Mouse (Mus musculus) retina, adult 2 months (tissue): Measurements from ENCODE around the gene Polg2.
"Not testable (repeated sequence)": the region's sequence is repeated elsewhere in the genome, so short reads cannot be mapped to it uniquely, and the experiment has no call there.

Source experiments
- DNase-seq: peaks from one replicate; pipeline ENCODE4 v3.0.0-alpha.2; 2012; ENCODE audit warnings: low read depth, low spot score

The Polg2 gene

DNA sequence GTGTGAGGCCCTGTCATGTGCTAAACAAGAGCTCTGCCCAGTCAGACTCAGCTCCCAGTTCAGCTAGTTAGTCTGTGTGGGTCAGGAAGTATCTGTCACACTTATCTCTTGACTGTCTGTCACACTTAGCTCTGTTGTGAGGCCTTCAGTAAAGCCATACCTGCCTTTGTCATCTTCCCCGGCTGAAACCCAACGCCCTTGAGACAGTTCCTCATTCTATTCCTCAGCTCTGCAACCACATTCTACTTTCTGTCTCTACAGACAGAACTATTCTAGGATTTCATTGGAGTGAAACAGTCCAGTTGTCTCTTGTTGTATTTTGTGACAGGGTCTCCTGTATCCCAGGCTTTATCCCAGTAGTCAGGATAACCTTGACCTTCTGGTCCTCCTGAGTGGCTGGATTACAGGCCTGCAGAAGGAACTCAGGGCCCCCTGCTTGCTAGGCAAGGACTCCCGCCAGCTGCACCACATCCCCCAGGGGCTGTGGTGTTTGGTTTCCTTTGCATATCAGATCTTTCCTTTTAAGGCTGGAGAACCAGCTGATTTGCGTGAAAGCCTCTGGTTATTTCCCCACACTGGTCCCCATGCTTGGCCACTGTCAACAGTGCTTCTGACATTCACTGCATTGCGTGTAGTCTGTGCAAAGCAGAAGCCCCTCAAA lies 17.1 kb downstream of the Polg2 start:
- DNase-seq: no peak

DNA sequence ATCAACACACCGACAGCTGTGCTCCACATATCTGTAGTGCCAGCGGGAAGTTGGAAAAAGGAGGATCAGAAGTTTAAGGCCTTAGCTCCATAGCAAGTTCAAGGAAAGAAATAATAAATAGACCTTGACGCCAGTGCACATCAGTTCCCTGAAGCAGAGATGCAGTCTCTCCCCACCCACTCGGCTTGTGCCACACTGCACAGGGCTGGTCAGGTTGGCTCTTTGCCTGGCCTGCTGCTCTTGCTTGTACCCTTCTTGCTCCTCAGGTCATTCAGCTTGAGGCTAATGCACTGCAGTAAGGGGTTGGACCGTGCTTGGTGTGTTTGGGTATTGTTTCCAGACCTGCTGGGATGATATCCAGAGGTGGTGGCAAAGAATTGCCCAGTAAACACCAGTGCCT lies 18.8 kb downstream of the Polg2 start:
- DNase-seq: no peak

DNA sequence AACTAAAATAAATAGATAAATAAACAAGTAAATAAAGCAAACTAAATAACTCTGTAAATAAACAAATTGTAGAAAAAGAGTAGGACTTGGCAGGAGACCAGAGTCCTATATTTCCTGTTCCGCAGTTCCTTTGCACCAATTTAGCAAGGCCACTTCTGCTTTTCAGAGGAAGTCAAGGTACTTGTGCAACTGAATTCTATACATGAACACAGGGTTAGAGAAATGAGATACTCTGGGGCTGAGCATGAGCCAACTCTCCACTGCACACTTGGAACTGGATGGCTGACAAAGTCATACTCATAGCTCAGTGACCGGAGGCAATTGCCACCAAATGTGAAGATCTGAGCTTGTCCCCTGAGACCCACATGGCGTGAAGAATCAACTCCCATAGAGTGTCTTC lies 20.3 kb downstream of the Polg2 start:
- no peak for DNase-seq

DNA sequence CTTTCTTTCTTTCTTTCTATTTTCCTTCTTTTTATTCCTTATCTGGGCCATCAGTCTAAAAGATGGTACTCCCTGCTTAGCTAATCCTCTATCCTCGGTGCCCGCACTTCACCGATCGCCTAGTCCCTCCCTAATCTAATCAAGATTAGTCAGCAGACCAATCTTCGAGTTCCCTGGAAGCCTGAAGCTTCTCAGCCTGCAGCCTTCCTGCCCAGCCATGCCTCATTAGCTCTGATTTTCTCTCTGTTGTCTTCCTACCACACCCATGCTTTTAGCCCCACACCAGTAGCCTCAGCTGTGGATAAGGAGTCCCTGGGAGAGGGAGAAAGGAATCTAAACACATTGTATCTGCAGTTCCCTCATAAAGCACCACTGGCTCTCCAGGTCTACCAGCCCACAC lies 23.8 kb downstream of the Polg2 start:
- DNase-seq: no peak

DNA sequence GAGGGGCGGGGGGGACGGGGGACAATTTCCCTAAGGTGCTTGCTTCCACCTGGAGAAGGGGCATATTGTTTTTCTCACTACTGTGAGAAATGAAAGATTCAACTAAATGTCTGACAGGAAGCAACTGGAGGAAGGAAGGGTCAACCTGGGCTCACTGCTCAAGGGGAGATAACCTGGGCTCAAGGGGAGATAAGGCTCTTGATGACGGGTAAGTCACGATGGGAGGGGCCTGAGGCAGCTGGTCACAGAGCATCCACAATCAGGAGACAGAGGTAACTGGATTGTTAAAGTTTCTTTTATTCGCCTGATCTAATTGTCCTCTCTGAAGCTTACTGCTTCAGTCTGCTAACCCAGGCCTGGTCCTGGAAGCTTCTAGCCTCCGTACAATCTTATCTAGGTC lies 26.0 kb downstream of the Polg2 start:
- no peak for DNase-seq

DNA sequence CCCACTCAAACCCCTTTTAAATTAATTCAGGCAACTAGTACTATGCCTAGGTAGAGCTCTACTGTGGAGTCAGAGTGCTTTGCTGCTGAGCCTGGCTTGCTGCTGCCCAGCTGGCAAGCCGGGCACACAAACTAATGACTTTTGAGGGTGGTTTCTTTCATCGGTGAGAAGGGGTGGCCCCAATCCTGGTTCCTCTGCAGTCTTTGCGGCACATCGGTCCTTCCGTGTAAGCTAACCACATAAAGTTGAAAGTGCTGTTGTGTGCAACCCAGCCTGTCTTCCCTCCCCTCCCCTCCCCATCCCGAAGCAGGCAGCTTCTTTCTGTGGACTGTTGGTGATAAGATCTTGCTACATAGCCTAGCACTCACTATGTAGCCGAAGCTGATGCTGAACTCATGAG lies 27.2 kb downstream of the Polg2 start:
- no peak for DNase-seq

DNA sequence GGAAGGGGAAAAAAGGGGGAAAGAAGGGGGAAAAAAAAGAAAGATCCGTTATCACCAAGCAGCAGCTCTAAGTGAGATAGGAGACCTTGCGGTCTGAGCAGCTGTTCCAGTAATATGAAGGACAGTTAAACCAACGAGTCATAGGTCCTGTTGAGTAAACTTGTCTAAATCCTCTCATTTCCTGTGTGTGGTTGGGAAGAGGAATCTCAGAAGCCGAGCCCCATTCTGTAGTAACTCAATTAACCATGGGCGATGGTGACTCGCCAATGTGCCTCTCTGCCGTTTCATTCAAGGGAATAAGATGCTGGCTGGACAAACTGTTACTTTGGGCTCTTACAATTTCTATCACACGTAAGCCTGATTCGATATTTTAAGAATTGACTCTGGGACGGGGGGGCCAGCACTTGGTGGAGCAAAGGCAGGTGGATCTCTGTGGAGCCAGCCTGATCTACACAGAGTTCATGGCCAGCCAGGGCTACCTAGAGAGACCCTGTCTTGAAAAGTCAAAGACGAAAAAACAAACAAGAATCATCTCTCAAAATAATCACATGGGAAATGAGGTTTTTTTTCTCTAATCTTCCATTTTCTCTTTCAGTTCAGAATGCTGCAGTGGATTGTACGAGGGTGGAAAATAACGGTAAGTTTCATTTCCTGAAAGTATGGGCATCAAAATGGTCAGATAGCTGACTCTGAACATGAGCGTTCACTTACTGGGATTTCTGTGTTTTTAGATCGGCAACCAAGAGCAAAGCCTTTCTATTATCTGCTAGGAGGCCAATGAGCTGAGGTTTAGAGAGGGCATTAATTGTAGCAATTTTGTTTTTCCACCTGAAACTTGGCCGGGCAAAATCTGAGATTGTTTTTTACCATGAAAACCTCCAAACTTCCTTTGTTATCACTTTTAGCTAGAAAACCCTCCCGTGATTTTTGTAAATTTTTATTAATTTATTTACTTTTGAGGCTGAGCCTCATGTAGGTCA lies 28.0 kb downstream of the Polg2 start, which contains the start of gene Milr1:
Gene Milr1, plus strand, starts transcription at position 188 of the 980 bp plus-strand sequence.
- DNase-seq: no peak

DNA sequence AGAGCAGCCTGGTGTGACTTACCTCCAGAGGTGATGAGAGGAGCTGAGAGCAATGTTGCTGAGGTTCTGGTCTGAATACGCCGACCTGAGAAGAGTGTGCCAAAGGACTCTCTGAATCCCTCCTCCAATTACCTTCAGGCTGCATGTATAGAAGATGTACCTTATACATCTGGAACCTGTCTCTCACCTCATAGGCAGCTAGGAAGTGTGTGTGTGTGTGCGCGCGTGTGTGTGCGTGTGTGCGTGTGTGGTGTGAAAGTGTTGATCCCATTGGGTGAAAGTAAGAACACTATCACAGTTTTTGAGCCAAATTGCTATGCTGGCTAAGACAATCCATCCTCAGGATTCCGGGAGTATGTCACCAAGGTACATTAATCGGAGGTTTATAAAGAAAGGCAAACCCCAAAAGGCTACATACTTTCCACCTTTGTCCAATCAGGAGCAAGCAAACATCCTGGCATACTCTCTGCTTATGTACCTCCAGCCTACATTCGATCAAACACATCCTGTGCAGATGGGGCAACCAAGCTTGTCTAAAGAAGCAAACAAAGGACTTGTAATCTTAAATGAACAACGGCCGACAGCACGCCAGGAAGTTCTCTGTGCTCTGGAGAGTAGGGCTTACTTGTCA lies 29.1 kb downstream of the Polg2 start, which contains the start of gene Pecam1:
Gene Pecam1, minus strand, starts transcription at position 508 of the 631 bp plus-strand sequence.
- no peak for DNase-seq

DNA sequence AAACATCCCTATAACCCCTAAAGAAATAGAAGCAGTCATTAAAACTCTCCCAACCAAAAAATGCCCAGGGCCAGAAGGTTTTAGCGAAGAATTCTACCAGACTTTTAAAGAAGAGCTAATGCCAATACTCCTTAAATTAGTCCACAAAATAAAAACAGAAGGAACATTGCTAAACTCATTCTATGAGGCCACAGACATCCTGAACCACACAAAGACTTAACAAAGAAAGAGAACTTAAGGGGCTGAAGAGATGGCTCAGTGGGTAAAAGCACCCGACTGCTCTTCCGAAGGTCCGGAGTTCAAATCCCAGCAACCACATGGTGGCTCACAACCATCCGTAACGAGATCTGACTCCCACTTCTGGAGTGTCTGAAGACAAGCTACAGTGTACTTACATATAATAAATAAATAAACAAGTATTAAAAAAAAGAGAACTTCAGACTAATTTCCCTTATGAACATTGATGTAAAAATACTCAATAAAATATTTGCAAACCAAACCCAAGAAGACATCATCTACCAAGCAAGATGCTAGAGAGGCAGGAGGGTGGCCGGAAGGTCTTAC lies 29.7 kb downstream of the Polg2 start:
- not testable (repeated sequence) for DNase-seq

DNA sequence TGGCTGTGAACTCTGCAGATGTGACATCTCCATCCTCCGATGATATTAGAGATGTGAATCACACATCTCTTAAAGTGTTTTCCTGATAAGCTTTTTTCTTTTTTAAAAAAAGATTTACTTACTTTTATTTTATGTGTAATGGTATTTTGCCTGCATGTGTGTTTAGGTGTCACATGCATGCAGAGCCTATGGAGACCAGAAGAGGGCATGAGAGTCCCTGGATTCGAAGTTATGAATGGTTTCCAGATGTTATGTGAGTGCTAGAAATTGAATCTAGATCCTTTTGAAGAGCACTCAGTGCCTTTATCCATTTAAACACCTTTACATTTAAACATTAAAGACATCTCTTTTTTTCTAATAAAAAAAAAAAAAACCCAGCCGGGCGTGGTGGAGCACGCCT lies 34.4 kb downstream of the Polg2 start:
- no peak for DNase-seq

DNA sequence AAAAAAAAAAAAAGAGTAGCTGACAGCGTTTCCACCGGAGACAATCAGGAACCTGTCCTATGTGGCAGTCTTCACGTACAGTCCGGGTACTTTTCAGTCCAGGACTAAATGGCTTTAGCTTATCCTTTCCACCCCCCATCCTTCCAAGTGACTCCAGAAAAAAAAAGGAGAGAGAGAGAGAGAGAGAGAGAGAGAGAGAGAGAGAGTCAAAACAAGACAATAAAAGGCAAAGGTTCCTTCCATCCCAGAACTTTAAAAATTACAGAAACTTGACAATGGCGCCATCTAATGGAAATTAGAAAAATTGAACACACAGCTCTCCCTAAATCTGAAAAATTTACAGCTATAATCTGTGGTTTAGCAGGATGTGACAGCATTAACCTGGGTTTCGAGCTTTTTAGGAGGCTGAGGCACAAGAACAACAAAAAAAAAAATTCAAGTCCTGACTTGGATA lies 36.9 kb downstream of the Polg2 start:
- DNase-seq: no peak

DNA sequence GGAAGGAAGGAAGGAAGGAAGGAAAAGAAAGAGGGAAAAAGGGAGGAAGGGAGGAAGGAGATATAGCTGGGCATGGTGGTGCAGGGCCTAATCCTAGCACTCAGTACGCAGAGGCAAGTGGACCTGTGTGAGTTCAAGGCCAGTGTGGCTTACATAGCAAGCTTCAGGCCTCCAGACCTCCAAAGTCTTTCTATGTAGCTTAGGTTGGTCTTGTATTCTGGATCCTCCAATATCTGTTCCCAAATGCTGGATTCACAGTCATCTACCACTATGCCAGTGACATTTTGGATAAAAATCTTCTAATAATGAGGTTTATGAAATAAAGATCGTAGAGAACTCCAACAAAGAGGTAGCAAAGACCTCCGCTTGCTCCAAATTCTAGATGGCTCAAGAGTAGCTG lies 37.5 kb downstream of the Polg2 start:
- DNase-seq: no peak

DNA sequence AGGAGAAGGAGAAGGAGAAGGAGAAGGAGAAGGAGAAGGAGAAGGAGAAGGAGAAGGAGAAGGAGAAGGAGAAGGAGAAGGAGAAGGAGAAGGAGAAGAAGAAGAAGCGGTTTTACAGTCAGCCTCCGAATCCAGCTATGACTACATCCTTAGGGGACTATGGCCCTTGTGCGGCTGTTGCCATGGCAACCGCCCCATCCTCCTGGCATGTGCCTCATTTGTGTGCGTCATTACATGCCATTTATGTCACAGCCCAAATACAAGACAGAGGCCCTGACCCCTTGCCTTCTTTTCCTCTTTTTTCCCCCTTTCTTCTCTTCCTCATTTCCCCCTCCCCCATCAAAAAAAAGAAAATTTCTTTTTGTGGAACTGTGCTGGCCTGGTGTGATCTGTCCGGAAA lies 38.1 kb downstream of the Polg2 start:
- no peak for DNase-seq

DNA sequence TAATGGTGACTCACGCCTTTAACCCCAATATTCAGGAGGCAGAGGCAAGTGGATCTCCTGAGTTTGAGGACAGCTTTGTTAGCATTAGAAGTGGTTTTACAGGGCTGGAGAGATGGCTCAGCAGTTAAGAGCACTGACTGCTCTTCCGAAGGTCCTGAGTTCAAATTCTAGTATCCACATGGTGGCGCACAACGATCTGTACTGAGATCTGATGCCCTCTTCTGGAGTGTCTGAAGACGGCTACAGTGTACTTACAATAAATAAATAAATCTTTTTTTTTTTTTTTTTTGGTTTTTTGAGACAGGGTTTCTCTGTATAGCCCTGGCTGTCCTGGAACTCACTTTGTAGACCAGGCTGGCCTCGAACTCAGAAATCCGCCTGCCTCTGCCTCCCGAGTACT lies 38.6 kb downstream of the Polg2 start:
- DNase-seq: not testable (repeated sequence)

DNA sequence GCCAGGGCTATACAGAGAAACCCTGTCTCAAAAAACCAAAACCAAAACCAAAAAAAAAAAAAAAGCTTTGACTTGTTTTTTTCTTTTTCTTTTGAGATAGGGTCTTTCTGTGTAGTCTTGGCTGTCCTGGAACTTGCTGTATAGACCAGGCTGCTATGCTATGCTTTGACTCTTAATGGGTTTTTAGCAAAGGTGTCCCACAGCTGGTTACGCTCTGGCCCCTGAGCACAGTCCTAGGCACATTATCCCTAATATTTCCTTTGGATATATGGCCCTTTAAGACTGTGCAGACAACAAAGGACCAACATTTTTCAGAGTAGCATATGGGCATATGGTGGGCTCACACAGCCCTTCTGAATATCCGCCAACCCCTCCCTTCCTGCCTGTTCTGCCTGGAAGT lies 40.2 kb downstream of the Polg2 start:
- DNase-seq: no peak

DNA sequence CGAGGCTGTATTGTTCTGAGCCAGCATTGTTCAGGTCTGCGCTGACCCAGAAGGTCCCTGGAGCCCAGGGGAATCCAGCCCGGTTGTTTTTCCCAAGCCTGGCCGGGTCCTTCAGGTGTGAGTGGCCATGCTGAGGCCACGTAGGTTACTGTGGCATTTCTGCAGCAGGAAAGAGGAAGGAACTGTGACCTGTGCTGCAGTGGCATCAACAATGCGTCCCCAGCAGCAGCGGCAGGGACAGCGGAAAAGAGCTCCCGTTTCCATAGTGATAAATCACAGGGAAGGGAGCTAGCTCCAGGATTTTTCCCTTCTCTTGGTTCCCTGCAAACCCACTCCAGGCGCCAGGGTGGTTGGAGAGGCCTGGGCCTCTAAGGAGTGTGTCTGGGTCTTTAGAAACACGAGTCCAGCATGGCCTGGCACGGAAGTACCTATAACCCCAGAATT lies 42.1 kb downstream of the Polg2 start:
- no peak for DNase-seq

DNA sequence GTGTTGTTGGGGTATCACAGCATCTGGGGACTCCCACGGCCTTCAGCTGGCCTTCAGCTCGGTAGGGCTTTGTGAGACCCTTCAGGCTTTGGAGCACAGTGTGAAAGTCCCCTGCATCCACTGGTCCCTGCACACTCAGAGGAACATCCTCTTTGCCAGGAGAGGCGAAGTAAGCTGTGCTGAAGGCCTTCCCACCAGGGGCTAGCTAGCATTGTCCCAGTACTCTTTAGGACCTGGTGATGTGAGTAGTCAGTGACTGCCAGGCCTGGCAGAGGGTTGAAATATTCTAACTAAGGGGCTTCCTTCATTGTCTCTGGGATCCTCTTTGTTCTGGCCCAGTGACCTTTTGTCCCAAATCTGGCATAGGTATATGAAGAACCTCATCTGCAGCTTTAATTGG lies 42.7 kb downstream of the Polg2 start:
- DNase-seq: no peak

DNA sequence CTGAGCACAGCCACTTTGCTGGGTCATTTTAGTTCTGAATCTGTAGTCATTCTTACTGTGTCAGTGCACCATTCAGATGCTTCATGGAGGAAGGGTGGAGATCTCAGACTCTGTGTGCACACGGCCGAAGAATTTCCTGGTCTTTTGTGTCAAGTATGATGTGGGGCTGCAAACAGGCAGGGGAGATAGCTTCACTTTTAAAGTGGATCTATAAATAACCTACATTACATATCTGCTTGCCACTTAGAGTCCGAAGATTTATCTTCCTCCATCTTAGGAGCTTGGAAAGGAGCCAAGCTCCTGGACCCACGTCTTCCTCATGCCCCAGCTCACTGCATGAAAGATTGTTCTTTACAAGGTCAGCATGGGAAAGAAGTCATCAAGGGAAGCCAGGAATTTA lies 48.6 kb downstream of the Polg2 start:
- no peak for DNase-seq

DNA sequence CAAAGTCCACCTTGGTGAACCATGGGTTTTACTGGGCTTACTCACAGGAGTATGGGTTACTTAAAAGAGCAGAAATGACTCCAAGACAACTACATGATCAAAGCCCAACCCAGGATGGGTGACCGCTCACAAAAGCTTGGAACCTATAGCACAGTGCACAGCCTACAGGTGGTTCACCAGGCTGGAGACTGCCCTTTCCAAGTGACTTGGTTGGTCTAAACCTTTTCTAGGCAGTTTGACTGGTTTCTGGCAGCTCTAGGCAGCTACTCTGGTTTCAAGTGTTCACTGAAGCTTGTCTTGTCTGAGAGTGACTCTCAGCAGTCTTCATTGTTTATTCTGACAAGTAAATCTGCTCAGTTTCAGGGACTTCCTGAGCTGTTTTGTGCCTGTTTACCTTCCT lies 49.7 kb downstream of the Polg2 start:
- DNase-seq: no peak

DNA sequence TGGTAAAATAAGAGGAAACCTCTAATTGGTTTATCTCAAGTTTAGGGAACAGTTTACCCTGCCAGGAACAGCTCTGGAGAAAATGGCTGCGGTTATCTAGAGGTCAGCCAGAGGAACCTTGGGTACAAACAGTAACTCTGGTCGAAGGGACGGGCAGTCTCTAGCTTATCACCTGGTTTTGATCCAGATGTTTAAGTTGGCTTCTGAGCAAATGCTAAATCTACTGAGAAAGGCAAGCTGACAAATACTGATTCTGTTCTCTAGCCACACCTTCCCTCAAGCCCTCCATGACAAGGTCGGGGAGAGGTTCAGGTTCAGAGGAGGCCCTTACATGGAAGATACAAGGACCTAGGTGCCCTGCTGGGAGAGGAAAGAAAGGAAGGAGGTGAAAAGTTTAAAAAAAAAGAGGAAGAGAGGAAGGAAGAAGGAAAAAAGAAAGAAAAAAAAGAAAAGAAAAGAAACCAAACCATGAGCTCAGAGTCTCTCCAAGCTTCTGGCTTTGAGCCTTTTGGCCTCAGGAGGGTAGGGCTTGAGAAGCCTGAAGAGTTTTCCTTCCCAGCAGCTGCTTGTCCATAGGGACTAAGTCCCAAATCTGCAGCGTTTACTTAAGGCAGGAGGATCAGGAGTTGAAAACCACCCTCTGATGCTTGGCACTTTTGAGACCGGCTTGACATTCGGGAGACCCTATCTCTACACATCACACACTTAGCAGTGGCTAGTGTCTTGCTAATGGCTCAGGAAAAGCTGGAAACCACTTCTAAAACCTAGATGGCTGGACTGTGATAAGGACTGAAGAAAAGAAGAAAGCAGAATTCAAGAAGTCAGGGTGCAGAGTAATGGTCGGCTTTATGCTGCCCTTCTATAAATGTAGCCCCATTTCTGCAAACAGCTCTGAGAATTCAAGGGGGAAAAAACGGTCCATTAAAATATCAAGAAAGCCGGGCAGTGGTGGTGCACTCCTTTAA lies 50.7 kb downstream of the Polg2 start:
- DNase-seq: no peak

DNA sequence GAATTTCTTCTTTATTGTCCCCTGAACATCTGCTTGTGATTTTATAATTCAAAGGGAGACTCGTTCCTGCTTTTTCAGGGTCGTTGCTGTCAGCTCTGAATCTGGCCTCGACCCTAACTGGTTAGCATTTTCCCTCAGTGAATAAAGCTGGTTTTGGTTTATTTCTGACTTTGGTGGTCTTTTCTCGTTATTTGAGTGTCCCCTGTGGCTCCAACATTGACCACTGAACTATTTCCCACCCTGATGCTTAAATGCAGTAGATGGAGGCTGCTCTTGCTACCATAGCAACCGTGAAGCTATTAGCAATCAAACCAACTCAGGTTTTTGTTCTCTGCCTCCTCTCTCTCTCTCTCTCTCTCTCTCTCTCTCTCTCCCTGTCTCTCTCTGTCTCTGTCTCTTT lies 51.4 kb downstream of the Polg2 start:
- no peak for DNase-seq
